Mouse (Mus musculus) forebrain, embryonic 14.5 days (tissue): ENCODE measurements around the gene Olfr632. TPM values are rescaled to one million over a fixed set of nuclear protein-coding genes. Genes with fewer than 3 reads are reported as not detected.
"Not testable (repeated sequence)": the region's sequence is repeated elsewhere in the genome, so short reads cannot be mapped to it uniquely, and the experiment has no call there.

Experiments
- ATAC-seq: fragments of 200-750 bp; cut with Nextera tagmentation; 2 replicates; pipeline ENCODE4 v1.8.0; 2017; ENCODE audit warnings: mild to moderate bottlenecking, moderate library complexity
- DNase-seq: peaks from one replicate; pipeline ENCODE4 v3.0.0-alpha.2; 2015; ENCODE audit warnings: low spot score
- H3K27ac ChIP-seq: fragments of 300-500 bp; sonication (generic); 2 replicates; pipeline ENCODE4 v1.5.1; 2014; ENCODE audit warnings: low read depth, mild to moderate bottlenecking, control low read depth, low read length, moderate library complexity
- H3K27me3 ChIP-seq: fragments of 300-500 bp; sonication (generic); replicated peaks from 2 replicates; pipeline ENCODE4 v1.6.1; 2014; ENCODE audit warnings: low read length, control low read depth, mixed read lengths; ENCODE audit not compliant: control insufficient read depth, insufficient read depth
- H3K36me3 ChIP-seq: fragments of 300-500 bp; sonication (generic); 2 replicates; pipeline ENCODE4 v1.6.1; 2014; ENCODE audit warnings: low read length, control low read depth; ENCODE audit not compliant: control insufficient read depth, insufficient read depth
- H3K4me1 ChIP-seq: fragments of 300-500 bp; sonication (generic); 2 replicates; pipeline ENCODE4 v1.6.1; 2014; ENCODE audit warnings: antibody characterized with exemption, low read length, control low read depth; ENCODE audit not compliant: control insufficient read depth, insufficient read depth
- H3K4me2 ChIP-seq: fragments of 300-500 bp; sonication (generic); 2 replicates; pipeline ENCODE4 v1.6.1; 2014; ENCODE audit warnings: mild to moderate bottlenecking, control low read depth, low read length
- H3K4me3 ChIP-seq: fragments of 300-500 bp; sonication (generic); 2 replicates; pipeline ENCODE4 v1.5.1; 2014; ENCODE audit warnings: low read depth, low read length, control low read depth
- H3K9ac ChIP-seq: fragments of 300-500 bp; sonication (generic); 2 replicates; pipeline ENCODE4 v1.6.1; 2014; ENCODE audit warnings: mild to moderate bottlenecking, low read length, control low read depth, moderate library complexity
- H3K9me3 ChIP-seq: fragments of 300-500 bp; sonication (generic); replicated peaks from 2 replicates; pipeline ENCODE4 v1.6.1; 2016; ENCODE audit warnings: low read length, control low read depth, mixed read lengths; ENCODE audit not compliant: control insufficient read depth
- WGBS: fragments of 180-500 bp; shearing (Covaris S2); extraction: QIAGEN DNeasy Blood & Tissue Kit; methylation state at CpG from one replicate; pipeline ENCODE4 v1.1.7; 2014; 5-methylcytosine and 5-hydroxymethylcytosine counted together
- polyA plus RNA-seq: library from polyadenylated mRNA; unstranded; fragments of >200 nt; fragmentation: Nextera tagmentation; extraction: Ambion mirVana; gene quantifications from 2 replicates; pipeline ENCODE4 v1.2.1, GENCODE M21; 2014

The Olfr632 gene
- polyA plus RNA-seq, 1 experiment from 2014 or later, result not detected

DNA sequence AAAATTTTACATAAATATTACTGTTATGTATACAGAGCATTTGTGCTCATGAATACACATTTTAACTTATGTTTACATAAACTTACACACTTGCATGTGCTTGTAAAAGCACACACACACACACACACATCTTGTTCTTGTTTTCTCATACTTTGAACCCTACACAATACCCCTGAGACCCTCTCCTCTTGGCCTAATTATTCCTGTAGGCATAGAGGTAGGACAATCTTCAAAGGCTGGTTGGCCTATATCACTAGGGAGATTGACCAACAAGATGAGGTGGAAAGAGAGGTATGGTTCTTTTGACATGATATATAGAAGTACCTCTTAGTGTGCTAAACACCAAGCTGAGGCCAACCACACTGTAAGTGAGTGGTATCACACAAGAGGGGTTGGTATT lies 10.0 kb downstream of the Olfr632 start, which contains the start of gene Olfr633:
Olfr633 (plus strand) TSS at position 301 of the 400 bp plus-strand sequence.
- H3K4me3 ChIP-seq, result no peak within 1 kb of the TSS
- ATAC-seq (no peak), DNase-seq (no peak)
- no peak within 1 kb of the TSS for H3K4me2 ChIP-seq
- H3K27ac ChIP-seq, result no peak within 1 kb of the TSS
- H3K9ac ChIP-seq, result no peak within 1 kb of the TSS
- H3K4me1 ChIP-seq, result no peaks in the 10 kb centered on the region
- no peaks in the 10 kb centered on the region for H3K36me3 ChIP-seq
- no peaks in the 10 kb centered on the region for H3K9me3 ChIP-seq
- no peaks in the 10 kb centered on the region for H3K27me3 ChIP-seq

DNA sequence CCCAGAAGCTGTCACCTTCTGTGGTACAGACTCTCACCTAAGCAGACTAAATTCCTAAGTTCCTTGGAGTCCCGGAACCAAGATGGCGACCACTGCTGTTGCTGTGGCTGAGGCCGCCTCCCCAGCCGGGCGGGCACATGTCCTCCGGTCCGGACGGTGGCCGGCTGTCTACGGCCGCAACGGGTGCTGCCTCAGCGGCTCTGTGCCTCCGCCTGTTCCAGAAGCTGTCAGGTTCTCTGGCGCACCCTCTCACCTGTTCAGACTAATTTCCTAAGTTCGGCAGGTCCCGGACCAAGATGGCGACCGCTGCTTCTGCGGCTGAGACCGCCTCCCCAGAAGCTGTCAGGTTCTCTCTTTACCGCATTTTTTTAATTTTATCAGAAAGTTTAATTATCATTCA lies 32.7 kb downstream of the Olfr632 start:
- 99% methylated on average over 22 of the region's 22 CpGs for WGBS
- H3K4me3 ChIP-seq, H3K36me3 ChIP-seq, ATAC-seq, H3K4me1 ChIP-seq, H3K4me2 ChIP-seq, DNase-seq, H3K9me3 ChIP-seq, H3K27me3 ChIP-seq, H3K27ac ChIP-seq, H3K9ac ChIP-seq: not testable (repeated sequence)

DNA sequence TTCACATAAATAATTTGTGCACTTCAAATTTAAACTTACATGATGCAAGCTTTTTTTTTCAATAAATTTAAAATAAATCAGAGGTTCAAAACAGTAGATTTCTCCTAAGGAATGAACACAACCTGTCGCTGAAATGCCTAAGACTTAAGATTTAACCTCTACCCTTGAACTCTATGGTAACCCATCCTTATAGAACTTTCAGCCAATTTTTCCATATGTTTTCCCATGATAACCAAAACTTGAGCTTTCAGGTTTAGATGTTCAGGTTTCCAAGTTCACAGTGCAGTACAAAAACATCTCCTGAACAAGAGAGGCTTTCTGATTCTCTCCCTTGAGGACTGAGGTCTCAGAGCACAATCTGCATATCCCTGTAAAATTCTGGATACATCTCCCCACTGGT lies 36.7 kb downstream of the Olfr632 start, which contains the start of gene Olfr635:
Olfr635 (plus strand) TSS at position 301 of the 400 bp plus-strand sequence.
- Histone ChIP-seq H3K4me3 (no peak within 1 kb of the TSS), H3K4me1 (no peaks in the 10 kb centered on the region), H3K27me3 (no peaks in the 10 kb centered on the region), H3K36me3 (no peaks in the 10 kb centered on the region), H3K27ac (no peak within 1 kb of the TSS), H3K4me2 (no peak within 1 kb of the TSS), H3K9me3 (no peaks in the 10 kb centered on the region), H3K9ac (no peak within 1 kb of the TSS)
- WGBS, result 76% methylated on average over 1 of the region's 1 CpGs
- ATAC-seq (no peak), DNase-seq (no peak)

DNA sequence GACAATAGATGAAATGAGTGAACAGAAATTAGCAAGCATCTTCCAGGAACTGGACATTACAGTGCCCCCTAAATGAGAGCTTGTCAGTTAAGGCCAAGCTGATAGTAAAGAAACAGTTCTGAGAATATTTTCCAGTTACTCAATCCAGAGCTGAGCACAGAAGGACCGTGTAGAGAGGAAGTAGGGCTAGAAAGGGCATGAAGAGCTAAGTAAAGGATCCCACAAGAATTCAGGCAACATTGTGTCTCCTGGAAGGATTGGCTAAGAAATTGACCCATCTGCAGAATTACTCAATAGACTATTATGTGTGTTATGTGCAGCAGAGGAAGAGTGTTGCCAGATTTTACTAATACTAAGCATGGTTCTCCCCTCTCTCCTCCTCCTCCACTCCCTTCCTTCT lies 37.6 kb downstream of the Olfr632 start:
- Histone ChIP-seq H3K4me1 (no peaks in the 10 kb centered on the region), H3K4me2 (no peak overlapping the region), H3K27ac (no peak overlapping the region), H3K9me3 (no peaks in the 10 kb centered on the region), H3K9ac (no peak overlapping the region), H3K36me3 (no peaks in the 10 kb centered on the region), H3K27me3 (no peaks in the 10 kb centered on the region), H3K4me3 (no peak overlapping the region)
- DNase-seq (no peak), ATAC-seq (no peak)
- WGBS, result 74% methylated on average over 1 of the region's 1 CpGs

Other genes starting within 250 kb of the Olfr632 start
- not detected in 2 replicates for gene Olfr243, start 219.7 kb upstream of the Olfr632 start, polyA plus RNA-seq
- not detected in 2 replicates for gene Olfr628, start 204.0 kb upstream of the Olfr632 start, polyA plus RNA-seq
- gene Olfr629, start 189.4 kb upstream of the Olfr632 start, polyA plus RNA-seq, result not detected in 2 replicates
- gene Olfr630, start 177.0 kb upstream of the Olfr632 start, polyA plus RNA-seq, result not detected in 2 replicates
- gene Olfr69, start 162.8 kb upstream of the Olfr632 start, polyA plus RNA-seq, result not detected in 2 replicates
- gene Olfr68, start 154.6 kb upstream of the Olfr632 start, polyA plus RNA-seq, result not detected in 2 replicates
- gene Olfr67, start 142.5 kb upstream of the Olfr632 start, polyA plus RNA-seq, result not detected in 2 replicates
- gene Hbb-bt, start 120.4 kb upstream of the Olfr632 start, polyA plus RNA-seq, result 1,580 and 1,724 TPM in 2 replicates
- 3,810 and 4,891 TPM in 2 replicates for gene Hbb-bs, start 106.3 kb upstream of the Olfr632 start, polyA plus RNA-seq
- gene Hbb-bh2, start 93.8 kb upstream of the Olfr632 start, polyA plus RNA-seq, result not detected in 2 replicates
- 0.90 and 2.5 TPM in 2 replicates for gene Hbb-bh1, start 91.2 kb upstream of the Olfr632 start, polyA plus RNA-seq
- gene Hbb-y, start 81.1 kb upstream of the Olfr632 start, polyA plus RNA-seq, result 152 and 669 TPM in 2 replicates
- not detected in 2 replicates for gene Olfr66, start 48.1 kb upstream of the Olfr632 start, polyA plus RNA-seq
- not detected in 2 replicates for gene Olfr64, start 39.9 kb upstream of the Olfr632 start, polyA plus RNA-seq
- not detected in 2 replicates for gene Olfr65, start 30.9 kb upstream of the Olfr632 start, polyA plus RNA-seq
- not detected in 2 replicates for gene Olfr631, start 5.5 kb upstream of the Olfr632 start, polyA plus RNA-seq
- not detected in 2 replicates for gene Olfr633, start 10.1 kb downstream of the Olfr632 start, polyA plus RNA-seq
- gene Olfr635, start 36.8 kb downstream of the Olfr632 start, polyA plus RNA-seq, result not detected in 2 replicates
- gene Olfr638, start 64.4 kb downstream of the Olfr632 start, polyA plus RNA-seq, result not detected in 2 replicates
- gene Olfr639, start 83.0 kb downstream of the Olfr632 start, polyA plus RNA-seq, result not detected in 2 replicates
- not detected in 2 replicates for gene Olfr640, start 91.2 kb downstream of the Olfr632 start, polyA plus RNA-seq
- not detected in 2 replicates for gene Olfr641, start 101.1 kb downstream of the Olfr632 start, polyA plus RNA-seq
- not detected in 2 replicates for gene Olfr642, start 118.3 kb downstream of the Olfr632 start, polyA plus RNA-seq
- not detected in 2 replicates for gene 4930516K23Rik, start 127.1 kb downstream of the Olfr632 start, polyA plus RNA-seq
- gene Olfr644, start 137.5 kb downstream of the Olfr632 start, polyA plus RNA-seq, result not detected in 2 replicates
- not detected in 2 replicates for gene Olfr645, start 151.1 kb downstream of the Olfr632 start, polyA plus RNA-seq
- not detected in 2 replicates for gene Olfr646, start 170.5 kb downstream of the Olfr632 start, polyA plus RNA-seq
- gene Ubqln5, start 195.5 kb downstream of the Olfr632 start, polyA plus RNA-seq, result not detected in 2 replicates
- not detected in 2 replicates for gene Olfr643, start 203.1 kb downstream of the Olfr632 start, polyA plus RNA-seq
- gene Ubqln3, start 208.9 kb downstream of the Olfr632 start, polyA plus RNA-seq, result not detected in 2 replicates
- gene Ubqlnl, start 216.2 kb downstream of the Olfr632 start, polyA plus RNA-seq, result not detected in 2 replicates
- not detected in 2 replicates for gene Olfm5, start 230.5 kb downstream of the Olfr632 start, polyA plus RNA-seq
- gene Olfr648, start 249.0 kb downstream of the Olfr632 start, polyA plus RNA-seq, result 0.27 and 0.33 TPM in 2 replicates